Mouse (Mus musculus) erythroblast, embryonic 14.5 days (primary cell): Measurements from ENCODE around the gene Pa2g4. TPM values are rescaled to one million over a fixed set of nuclear protein-coding genes. Genes with fewer than 3 reads are reported as not detected.
"Not testable (repeated sequence)": the region's sequence is repeated elsewhere in the genome, so short reads cannot be mapped to it uniquely, and the experiment has no call there.

Experiments used
- H3K27me3 ChIP-seq: 2 replicates; pipeline ENCODE4 v1.6.1; 2012; ENCODE audit warnings: inconsistent platforms; ENCODE audit not compliant: control insufficient read depth
- H3K36me3 ChIP-seq: 2 replicates; pipeline ENCODE4 v1.6.1; 2012; ENCODE audit warnings: mild to moderate bottlenecking, inconsistent platforms; ENCODE audit not compliant: control insufficient read depth
- H3K4me1 ChIP-seq: 2 replicates; pipeline ENCODE4 v1.6.1; 2012; ENCODE audit warnings: inconsistent platforms; ENCODE audit not compliant: control insufficient read depth
- H3K4me3 ChIP-seq: replicated peaks from 2 replicates; pipeline ENCODE3; 2012; ENCODE audit warnings: moderate library complexity, mild to moderate bottlenecking, inconsistent platforms
- H3K9me3 ChIP-seq: 2 replicates; pipeline ENCODE4 v1.6.1; 2012; ENCODE audit warnings: low read length, inconsistent platforms, mixed read lengths; ENCODE audit not compliant: control insufficient read depth
- GATA1 ChIP-seq: IDR thresholded peaks from 2 replicates; pipeline ENCODE4 v1.6.1; 2012; ENCODE audit warnings: low read length, inconsistent platforms, mixed read lengths
- TAL1 ChIP-seq: IDR thresholded peaks from 3 replicates; pipeline ENCODE4 v1.6.1; 2012; ENCODE audit warnings: low read length, inconsistent platforms, mixed read lengths
- polyA plus RNA-seq: library from polyadenylated mRNA; stranded (reverse); fragments of >175 nt; gene quantifications from 2 replicates; pipeline ENCODE4 v1.2.3, GENCODE M21; 2012

Gene Pa2g4
- polyA plus RNA-seq, 1 experiment, result 39.3 TPM

- H3K4me3 ChIP-seq, result no peak overlapping the region
- H3K27me3 ChIP-seq, result no peaks in the 10 kb centered on the region
- no peaks in the 10 kb centered on the region for H3K9me3 ChIP-seq
- TF ChIP-seq GATA1 (no peak), TAL1 (no peak)
- H3K36me3 ChIP-seq, result peaks cover 48% of the 10 kb centered on the region
- no peaks in the 10 kb centered on the region; the same call in 1 of the 2 replicates for H3K4me1 ChIP-seq
Observed at GRCm38 (mm10) chr10:128556286-128556685, 9.5 kb downstream of the Pa2g4 start.

DNA sequence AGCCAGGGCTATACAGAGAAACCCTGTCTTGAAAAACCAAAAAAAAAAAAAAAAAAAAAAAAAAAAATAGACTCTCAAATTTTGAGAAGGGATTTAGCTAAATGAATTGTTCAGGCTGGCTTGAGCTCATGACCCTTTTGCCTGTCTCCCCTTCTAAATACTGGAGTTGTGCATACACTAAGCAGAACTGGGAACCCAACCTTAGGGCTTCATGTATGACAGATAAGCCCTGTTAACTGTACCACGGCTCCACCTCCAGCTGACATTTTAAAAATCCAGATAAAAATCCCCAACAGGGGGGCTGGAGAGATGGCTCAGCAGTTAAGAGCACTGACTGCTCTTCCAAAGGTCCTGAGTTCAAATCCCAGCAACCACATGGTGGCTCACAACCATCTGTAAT lies 10.2 kb downstream of the Pa2g4 start:
- not testable (repeated sequence) for H3K27me3 ChIP-seq, H3K9me3 ChIP-seq, H3K4me1 ChIP-seq, H3K4me3 ChIP-seq
- peaks cover 41% of the 10 kb centered on the region for H3K36me3 ChIP-seq

GRCm38 (mm10) chr10:128550144-128550823 lies 15.5 kb downstream of the Pa2g4 start:
- not testable (repeated sequence) for H3K4me3 ChIP-seq, H3K9me3 ChIP-seq, H3K27me3 ChIP-seq
- H3K36me3 ChIP-seq, result peaks cover 15% of the 10 kb centered on the region
- peaks cover 36% of the 10 kb centered on the region for H3K4me1 ChIP-seq

DNA sequence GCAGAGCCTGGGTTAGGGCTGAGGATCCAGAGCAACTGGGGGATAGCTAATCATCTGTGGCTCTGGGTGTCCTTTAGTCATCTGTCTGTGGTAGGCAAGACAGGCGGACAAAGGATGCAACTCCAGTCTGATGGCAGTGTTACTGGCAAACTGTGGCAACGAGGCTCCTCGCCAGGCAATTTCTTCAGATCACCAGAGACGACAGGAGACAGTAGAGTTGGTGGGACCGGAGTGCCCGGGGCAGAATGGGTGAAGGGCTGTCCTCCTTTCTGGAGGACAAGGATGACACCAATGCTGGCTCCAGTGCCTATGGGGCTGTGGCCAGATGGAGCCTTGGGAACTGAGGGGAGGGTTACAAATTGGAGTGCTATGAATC lies 16.1 kb downstream of the Pa2g4 start:
- Histone ChIP-seq H3K4me1 (peaks cover 41% of the 10 kb centered on the region), H3K36me3 (peaks cover 21% of the 10 kb centered on the region), H3K4me3 (peak overlapping the region; percentile 78)
- not testable (repeated sequence) for H3K9me3 ChIP-seq, H3K27me3 ChIP-seq

- peaks cover 47% of the 10 kb centered on the region for H3K4me1 ChIP-seq
- H3K9me3 ChIP-seq, result no peaks in the 10 kb centered on the region
- H3K27me3 ChIP-seq, result no peaks in the 10 kb centered on the region
- TF ChIP-seq TAL1, result no peak
- TF ChIP-seq GATA1, result peak; percentile 20; the same call in 1 of the 2 replicates
- H3K36me3 ChIP-seq, result peaks cover 27% of the 10 kb centered on the region
- peak within 1 kb of the TSS; percentile 78 for H3K4me3 ChIP-seq
Observed at GRCm38 (mm10) chr10:128548947-128549681, 16.7 kb downstream of the Pa2g4 start, which contains the start of gene Rpl41. Gene Rpl41 (minus strand): TSS chr10:128549305.

GRCm38 (mm10) chr10:128548051-128548791 lies 17.6 kb downstream of the Pa2g4 start:
- Histone ChIP-seq H3K4me3 (peak overlapping the region; percentile 83), H3K36me3 (peaks cover 36% of the 10 kb centered on the region), H3K4me1 (peaks cover 51% of the 10 kb centered on the region)
- H3K9me3 ChIP-seq, H3K27me3 ChIP-seq: not testable (repeated sequence)

GRCm38 (mm10) chr10:128547361-128548032 lies 18.3 kb downstream of the Pa2g4 start, which contains the start of gene Zc3h10:
Gene Zc3h10 (minus strand): TSS chr10:128547774.
- Histone ChIP-seq H3K27me3 (no peaks in the 10 kb centered on the region), H3K4me1 (peaks cover 53% of the 10 kb centered on the region), H3K4me3 (peak within 1 kb of the TSS; percentile 83), H3K9me3 (no peaks in the 10 kb centered on the region), H3K36me3 (peaks cover 43% of the 10 kb centered on the region)
- TF ChIP-seq TAL1 (no peak), GATA1 (no peak)

DNA sequence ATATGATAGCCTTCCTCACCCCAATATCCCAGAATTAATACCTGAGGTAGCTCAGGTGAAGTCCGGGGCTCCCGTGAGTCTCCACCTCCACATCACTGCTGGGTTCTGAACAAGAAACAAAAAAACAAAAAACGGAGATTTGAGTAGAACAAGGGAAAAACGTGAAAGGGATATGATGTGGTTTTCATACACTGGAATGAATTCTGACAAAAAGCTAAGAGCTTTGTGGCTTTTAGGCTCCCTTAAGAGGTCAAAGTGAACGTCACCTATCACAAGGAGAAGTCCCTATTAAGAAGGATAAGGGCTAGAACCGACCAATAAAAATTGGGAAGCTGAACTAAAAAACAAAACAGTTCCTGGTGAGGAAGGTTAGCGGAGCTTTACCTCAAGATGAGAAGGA lies 19.0 kb downstream of the Pa2g4 start:
- peak overlapping the region; percentile 83 for H3K4me3 ChIP-seq
- H3K4me1 ChIP-seq, result peaks cover 53% of the 10 kb centered on the region
- TF ChIP-seq GATA1 (no peak), TAL1 (no peak)
- H3K27me3 ChIP-seq, result no peaks in the 10 kb centered on the region
- H3K9me3 ChIP-seq, result no peaks in the 10 kb centered on the region
- H3K36me3 ChIP-seq, result peaks cover 49% of the 10 kb centered on the region

DNA sequence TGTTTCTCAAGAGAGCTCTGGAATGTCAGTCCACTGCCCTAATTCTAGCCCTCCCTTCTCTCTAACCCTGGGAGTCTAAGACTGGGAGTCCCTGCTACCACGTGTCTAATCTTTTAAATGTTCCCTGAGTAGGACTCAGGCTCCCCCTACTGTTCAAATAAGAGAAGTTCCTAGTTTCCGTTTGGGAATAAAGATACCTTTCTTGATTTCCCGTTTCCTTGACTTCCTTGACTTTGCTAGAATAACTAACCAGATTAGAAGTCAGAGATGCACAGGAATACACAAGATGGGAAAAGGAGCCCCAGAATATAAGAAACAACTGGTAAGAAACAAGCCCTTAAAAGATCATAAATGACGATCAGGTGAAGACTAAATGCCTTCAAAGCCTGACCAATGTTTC lies 19.4 kb downstream of the Pa2g4 start:
- TF ChIP-seq TAL1 (no peak), GATA1 (no peak)
- H3K27me3 ChIP-seq, result no peaks in the 10 kb centered on the region
- peaks cover 51% of the 10 kb centered on the region for H3K36me3 ChIP-seq
- no peaks in the 10 kb centered on the region for H3K9me3 ChIP-seq
- H3K4me1 ChIP-seq, result peaks cover 53% of the 10 kb centered on the region
- H3K4me3 ChIP-seq, result peak overlapping the region; percentile 83
